Mouse (Mus musculus): Measurements from ENCODE around the gene Adi1. TPM values are rescaled to one million over a fixed set of nuclear protein-coding genes. Genes with fewer than 3 reads are reported as not detected.

Gene Adi1
- polyA plus RNA-seq (2015; fragmentation: Nextera tagmentation; extraction: Ambion mirVana) = 91.6 and 104 TPM in 2 replicates

DNA sequence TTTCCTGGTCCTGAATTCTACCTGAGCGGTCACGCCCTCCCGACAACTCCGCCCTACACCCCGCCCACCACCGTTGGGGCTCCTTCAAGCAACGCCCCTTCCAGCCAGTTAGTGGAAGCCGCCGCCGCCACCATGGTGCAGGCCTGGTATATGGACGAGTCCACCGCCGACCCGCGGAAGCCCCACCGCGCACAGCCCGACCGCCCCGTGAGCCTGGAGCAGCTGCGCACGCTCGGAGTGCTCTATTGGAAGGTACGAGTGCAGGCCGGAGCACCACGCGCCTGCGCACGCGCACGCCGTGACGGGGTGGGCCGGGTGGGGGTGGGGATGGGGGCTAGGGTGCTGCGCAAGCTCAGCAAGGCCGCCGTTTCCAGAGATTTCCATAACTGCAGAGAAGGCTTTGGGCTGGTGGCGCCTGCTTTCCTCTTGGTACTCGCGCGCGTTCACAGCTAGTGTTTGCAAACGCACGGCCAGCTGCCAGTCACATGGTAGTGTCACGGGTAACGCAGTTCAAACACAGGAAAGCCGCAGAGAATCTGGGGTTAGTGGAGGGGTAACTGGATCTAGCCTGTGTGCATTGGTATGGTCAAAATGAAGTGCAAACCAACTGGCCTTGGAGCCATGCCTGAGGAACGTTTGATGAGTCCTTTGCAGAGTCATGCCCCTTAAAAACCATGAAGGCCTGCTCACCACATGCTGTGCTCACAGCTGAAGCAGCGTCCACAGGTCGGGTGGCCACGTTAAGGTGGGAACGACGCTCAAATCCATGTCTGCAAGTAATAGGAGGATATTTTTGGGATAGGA lies at the start of gene Adi1:
Gene Adi1, plus strand, starts transcription at position 111 of the 804 bp plus-strand sequence.
- ATAC-seq (peak; percentile 91), DNase-seq (peak; percentile 87)
- H3K27me3 ChIP-seq (ENCODE audit: insufficient read depth, low read length) = no peaks in the 10 kb centered on the region
- peaks cover 3% of the 10 kb centered on the region; the same call in 1 of the 2 replicates for H3K36me3 ChIP-seq (replicated peaks; ENCODE audit: insufficient read depth, low read length)
- H3K4me2 ChIP-seq (ENCODE audit: low read depth, low read length) = peak within 1 kb of the TSS; percentile 87
- 1% methylated on average over 53 of the region's 53 CpGs for WGBS (ENCODE audit: insufficient replicate concordance)
- H3K9ac ChIP-seq (replicated peaks) = peak within 1 kb of the TSS; percentile 74
- H3K4me3 ChIP-seq (ENCODE audit: low read depth, low read length) = peak within 1 kb of the TSS; percentile 84
- TF ChIP-seq CTCF (IDR thresholded peaks at IDR 0.05; ENCODE audit: low read depth) (no peak), EP300 (IDR thresholded peaks at IDR 0.05; ENCODE audit: low read depth) (no peak)
- peak within 1 kb of the TSS; percentile 95 for H3K27ac ChIP-seq (ENCODE audit: low read depth)
- peaks cover 13% of the 10 kb centered on the region for H3K4me1 ChIP-seq (ENCODE audit: insufficient read depth)
- H3K9me3 ChIP-seq (ENCODE audit: low read length) = no peaks in the 10 kb centered on the region

DNA sequence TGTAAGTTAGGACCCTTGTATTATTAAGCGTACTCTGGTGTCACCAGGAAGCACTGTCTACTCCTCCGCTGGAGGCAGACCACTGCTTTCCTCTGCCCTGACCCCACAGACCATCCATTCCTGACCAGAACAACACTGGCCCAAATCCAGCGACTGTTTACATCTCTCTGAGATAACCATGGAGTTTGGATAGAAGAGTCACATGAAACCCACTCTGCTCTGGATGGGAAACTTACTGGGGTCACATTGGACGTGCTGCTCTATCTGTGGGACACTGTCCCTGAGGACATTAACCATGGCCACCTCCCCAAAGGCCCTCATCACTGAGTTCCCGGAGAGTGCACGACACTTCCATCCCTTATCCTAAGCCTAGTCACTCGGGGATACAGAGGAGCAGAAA lies 49.6 kb upstream of the Adi1 start:
- no peaks in the 10 kb centered on the region for H3K9me3 ChIP-seq (ENCODE audit: low read length)
- peaks cover 21% of the 10 kb centered on the region for H3K36me3 ChIP-seq (replicated peaks; ENCODE audit: insufficient read depth, low read length)
- peak overlapping the region; percentile 23; the same call in 1 of the 2 replicates for H3K27ac ChIP-seq (ENCODE audit: low read depth)
- H3K4me1 ChIP-seq (ENCODE audit: insufficient read depth) = peaks cover 18% of the 10 kb centered on the region
- no peak for TF ChIP-seq EP300 (IDR thresholded peaks at IDR 0.05; ENCODE audit: low read depth)
- no peak for TF ChIP-seq CTCF (IDR thresholded peaks at IDR 0.05; ENCODE audit: low read depth)
- no peak for DNase-seq
- no peaks in the 10 kb centered on the region for H3K27me3 ChIP-seq (ENCODE audit: insufficient read depth, low read length)
- no peak overlapping the region for H3K9ac ChIP-seq (replicated peaks)
- H3K4me3 ChIP-seq (ENCODE audit: low read depth, low read length) = no peak overlapping the region
- H3K4me2 ChIP-seq (ENCODE audit: low read depth, low read length) = no peak overlapping the region
- ATAC-seq = peak; percentile 27; the same call in 1 of the 2 replicates
- 61% methylated on average over 7 of the region's 7 CpGs for WGBS (ENCODE audit: insufficient replicate concordance)

DNA sequence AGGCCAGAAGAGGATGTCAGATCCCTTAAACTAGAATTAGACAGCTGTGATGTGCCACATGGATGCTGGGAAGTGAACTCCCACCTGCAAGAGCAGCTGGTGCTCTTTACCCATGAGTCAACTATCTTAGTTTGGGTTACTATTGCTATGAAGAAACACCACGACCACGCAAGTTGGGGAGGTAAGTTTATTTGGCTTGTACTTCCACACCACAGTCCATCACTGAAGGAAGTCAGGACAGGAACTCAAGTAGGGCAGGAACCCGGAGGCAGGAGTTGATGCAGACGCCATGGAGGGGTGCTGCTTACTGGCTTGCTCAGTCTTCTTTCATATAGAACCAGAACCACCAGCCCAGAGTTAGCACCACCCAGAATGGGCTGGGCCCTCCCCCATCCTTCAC lies 47.9 kb upstream of the Adi1 start:
- ATAC-seq = no peak
- 50% methylated on average over 4 of the region's 4 CpGs for WGBS (ENCODE audit: insufficient replicate concordance)

DNA sequence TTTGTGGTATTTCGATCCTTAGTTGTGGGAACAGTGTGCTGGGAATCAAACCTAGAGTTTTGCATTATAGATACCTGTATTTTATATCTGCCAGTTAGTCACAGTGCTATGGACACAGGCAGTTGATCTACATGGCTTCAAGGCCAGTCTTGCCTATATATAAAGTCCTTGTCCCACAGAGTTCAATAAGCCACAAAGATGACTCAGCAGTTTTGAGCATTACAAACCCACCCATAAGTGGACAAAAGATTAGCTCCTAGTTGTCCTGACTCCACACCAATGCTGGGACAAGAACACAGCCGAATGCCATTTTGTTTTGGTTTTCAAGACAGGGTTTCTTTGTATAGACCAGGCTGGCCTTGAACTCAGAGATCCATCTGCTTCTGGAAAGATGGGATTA lies 46.6 kb upstream of the Adi1 start:
- H3K9ac ChIP-seq (replicated peaks) = no peak overlapping the region
- DNase-seq = no peak
- peaks cover 8% of the 10 kb centered on the region for H3K4me1 ChIP-seq (ENCODE audit: insufficient read depth)
- H3K9me3 ChIP-seq (ENCODE audit: low read length) = no peaks in the 10 kb centered on the region
- peaks cover 51% of the 10 kb centered on the region for H3K36me3 ChIP-seq (replicated peaks; ENCODE audit: insufficient read depth, low read length)
- TF ChIP-seq CTCF (IDR thresholded peaks at IDR 0.05; ENCODE audit: low read depth) = no peak
- TF ChIP-seq EP300 (IDR thresholded peaks at IDR 0.05; ENCODE audit: low read depth) = no peak
- no peak for ATAC-seq
- 85% methylated on average over 2 of the region's 2 CpGs for WGBS (ENCODE audit: insufficient replicate concordance)
- no peaks in the 10 kb centered on the region for H3K27me3 ChIP-seq (ENCODE audit: insufficient read depth, low read length)
- H3K27ac ChIP-seq (ENCODE audit: low read depth) = no peak overlapping the region
- no peak overlapping the region for H3K4me2 ChIP-seq (ENCODE audit: low read depth, low read length)
- no peak overlapping the region for H3K4me3 ChIP-seq (ENCODE audit: low read depth, low read length)

More for the DNA sequence above, 47.9 kb upstream of the Adi1 start:
- DNase-seq = no peak
- Histone ChIP-seq H3K4me2 (ENCODE audit: low read depth, low read length) (no peak overlapping the region), H3K4me3 (ENCODE audit: low read depth, low read length) (no peak overlapping the region), H3K4me1 (ENCODE audit: insufficient read depth) (peaks cover 11% of the 10 kb centered on the region), H3K9me3 (ENCODE audit: low read length) (no peaks in the 10 kb centered on the region), H3K27ac (ENCODE audit: low read depth) (no peak overlapping the region), H3K9ac (replicated peaks) (no peak overlapping the region), H3K36me3 (replicated peaks; ENCODE audit: insufficient read depth, low read length) (peaks cover 37% of the 10 kb centered on the region), H3K27me3 (ENCODE audit: insufficient read depth, low read length) (no peaks in the 10 kb centered on the region)
- no peak for TF ChIP-seq CTCF (IDR thresholded peaks at IDR 0.05; ENCODE audit: low read depth)
- TF ChIP-seq EP300 (IDR thresholded peaks at IDR 0.05; ENCODE audit: low read depth) = no peak

DNA sequence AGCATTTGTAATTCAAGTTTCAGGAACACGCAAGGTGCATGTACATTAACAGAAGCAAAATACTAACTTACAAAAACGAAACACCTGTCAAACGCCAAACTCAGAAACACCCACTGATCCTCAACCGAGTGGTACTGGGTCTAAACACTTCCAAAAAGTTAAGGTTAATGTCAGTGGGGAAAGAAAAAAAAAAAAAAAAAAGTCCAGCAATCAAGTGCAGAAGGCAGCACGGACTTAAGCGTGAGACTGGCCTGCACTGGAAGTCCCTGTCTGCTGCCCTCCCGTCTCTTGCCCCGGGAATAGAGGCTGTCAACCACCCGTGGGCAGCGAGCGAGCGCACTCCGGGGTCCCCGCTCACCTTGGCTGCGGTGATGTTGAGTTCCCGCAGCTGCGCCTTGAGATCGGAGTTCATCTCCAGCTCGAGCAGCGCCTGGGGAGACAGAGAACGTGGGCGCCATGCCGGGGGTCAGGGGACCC lies 39.9 kb upstream of the Adi1 start:
- WGBS (ENCODE audit: insufficient replicate concordance) = 1% methylated on average over 23 of the region's 23 CpGs
- peak; percentile 49 for ATAC-seq
- Histone ChIP-seq H3K36me3 (replicated peaks; ENCODE audit: insufficient read depth, low read length) (peaks cover 43% of the 10 kb centered on the region), H3K4me3 (ENCODE audit: low read depth, low read length) (peak overlapping the region; percentile 85), H3K9ac (replicated peaks) (peak overlapping the region; percentile 96), H3K27ac (ENCODE audit: low read depth) (peak overlapping the region; percentile 89), H3K27me3 (ENCODE audit: insufficient read depth, low read length) (no peaks in the 10 kb centered on the region), H3K4me2 (ENCODE audit: low read depth, low read length) (peak overlapping the region; percentile 78), H3K9me3 (ENCODE audit: low read length) (no peaks in the 10 kb centered on the region), H3K4me1 (ENCODE audit: insufficient read depth) (peaks cover 11% of the 10 kb centered on the region)
- DNase-seq = no peak
- TF ChIP-seq EP300 (IDR thresholded peaks at IDR 0.05; ENCODE audit: low read depth) (no peak), CTCF (IDR thresholded peaks at IDR 0.05; ENCODE audit: low read depth) (no peak)

Measured in liver, postnatal 0 days (tissue).